Mouse (Mus musculus): ENCODE results near the gene Mmrn2. TPM values are rescaled to one million over a fixed set of nuclear protein-coding genes. Genes with fewer than 3 reads are reported as not detected.

Gene Mmrn2
- polyA plus RNA-seq, 1 experiment from 2014 or later = 7.1 TPM

DNA sequence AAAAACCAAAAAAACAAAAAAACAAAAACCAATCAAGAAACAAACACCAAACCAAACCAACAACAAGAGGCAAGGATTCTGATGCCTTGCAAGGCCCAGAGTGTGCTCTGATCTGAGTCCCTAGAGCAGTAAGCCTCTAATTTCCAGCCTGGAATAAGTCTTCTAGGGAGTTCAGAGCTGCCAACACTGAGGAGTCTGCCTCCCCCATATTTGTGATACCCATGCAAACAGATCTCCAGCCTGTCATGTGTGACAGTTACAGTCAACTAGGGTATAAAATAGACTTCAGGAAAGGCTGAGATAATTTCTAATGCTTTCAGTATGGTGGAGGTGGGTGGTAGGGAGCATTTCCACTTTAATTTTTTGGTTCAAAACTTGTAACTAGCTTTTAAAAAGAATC is 69.7 kb downstream of the Mmrn2 start:
- H3K27ac ChIP-seq (ENCODE audit: low read length) = no peak overlapping the region
- H3K36me3 ChIP-seq (ENCODE audit: control insufficient read depth, insufficient read depth, low read length) = peaks cover 5% of the 10 kb centered on the region; the same call in 1 of the 2 replicates
- H3K9ac ChIP-seq (ENCODE audit: low read depth, low read length) = no peak overlapping the region
- ATAC-seq = no peak
- no peaks in the 10 kb centered on the region for H3K9me3 ChIP-seq (ENCODE audit: control insufficient read depth, low read length)
- H3K4me1 ChIP-seq (ENCODE audit: control insufficient read depth, insufficient read depth, low read length) = peaks cover 4% of the 10 kb centered on the region; the same call in 1 of the 2 replicates
- no peak overlapping the region for H3K4me2 ChIP-seq (ENCODE audit: low read depth, low read length)
- no peaks in the 10 kb centered on the region for H3K27me3 ChIP-seq (replicated peaks; ENCODE audit: control insufficient read depth, insufficient read depth, low read length)
- H3K4me3 ChIP-seq (ENCODE audit: low read length) = no peak overlapping the region

DNA sequence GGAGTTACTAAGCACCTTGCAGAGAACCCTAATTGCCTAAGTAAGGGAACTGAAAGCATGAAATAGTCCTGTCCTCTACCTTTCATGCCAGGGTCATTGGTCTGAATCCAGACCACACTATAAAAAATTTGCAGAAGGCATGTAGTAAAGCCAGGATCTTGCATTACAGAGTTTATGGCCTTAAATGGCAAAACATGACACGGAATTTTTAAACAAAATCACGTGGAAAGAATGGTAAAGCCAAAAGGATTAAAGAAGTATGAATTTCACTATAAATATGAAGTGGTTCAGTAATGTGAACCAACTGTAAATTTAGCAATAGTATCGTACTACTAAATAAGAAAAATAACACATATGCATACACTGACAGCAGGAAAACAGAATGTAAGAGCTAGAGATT is 70.1 kb downstream of the Mmrn2 start:
- Histone ChIP-seq H3K4me2 (ENCODE audit: low read depth, low read length) (no peak overlapping the region), H3K9ac (ENCODE audit: low read depth, low read length) (no peak overlapping the region), H3K27ac (ENCODE audit: low read length) (no peak overlapping the region), H3K36me3 (ENCODE audit: control insufficient read depth, insufficient read depth, low read length) (peaks cover 5% of the 10 kb centered on the region; the same call in 1 of the 2 replicates), H3K4me1 (ENCODE audit: control insufficient read depth, insufficient read depth, low read length) (peaks cover 9% of the 10 kb centered on the region; the same call in 1 of the 2 replicates), H3K9me3 (ENCODE audit: control insufficient read depth, low read length) (no peaks in the 10 kb centered on the region), H3K27me3 (replicated peaks; ENCODE audit: control insufficient read depth, insufficient read depth, low read length) (no peaks in the 10 kb centered on the region), H3K4me3 (ENCODE audit: low read length) (no peak overlapping the region)
- no peak for ATAC-seq
- 76% methylated on average over 3 of the region's 3 CpGs for WGBS

DNA sequence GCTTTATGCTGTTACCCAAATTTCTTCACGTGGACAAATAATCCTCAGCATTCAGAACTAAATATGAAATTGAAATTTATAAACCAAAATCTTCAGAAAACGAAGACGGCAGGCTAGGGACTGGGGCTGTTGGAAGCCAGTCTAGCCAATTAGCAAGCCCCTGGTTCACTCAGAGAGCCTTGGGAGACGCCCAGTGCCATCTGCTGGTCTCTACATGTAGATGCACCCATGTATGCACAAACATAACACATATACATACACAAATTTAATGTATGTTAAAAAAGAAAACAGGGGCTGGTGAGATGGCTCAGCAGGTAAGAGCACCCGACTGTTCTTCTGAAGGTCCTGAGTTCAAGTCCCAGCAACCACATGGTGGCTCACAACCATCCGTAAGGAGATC is 71.4 kb downstream of the Mmrn2 start:
- ATAC-seq = no peak
- Histone ChIP-seq H3K4me1 (ENCODE audit: control insufficient read depth, insufficient read depth, low read length) (peaks cover 9% of the 10 kb centered on the region; the same call in 1 of the 2 replicates), H3K4me2 (ENCODE audit: low read depth, low read length) (no peak overlapping the region)

DNA sequence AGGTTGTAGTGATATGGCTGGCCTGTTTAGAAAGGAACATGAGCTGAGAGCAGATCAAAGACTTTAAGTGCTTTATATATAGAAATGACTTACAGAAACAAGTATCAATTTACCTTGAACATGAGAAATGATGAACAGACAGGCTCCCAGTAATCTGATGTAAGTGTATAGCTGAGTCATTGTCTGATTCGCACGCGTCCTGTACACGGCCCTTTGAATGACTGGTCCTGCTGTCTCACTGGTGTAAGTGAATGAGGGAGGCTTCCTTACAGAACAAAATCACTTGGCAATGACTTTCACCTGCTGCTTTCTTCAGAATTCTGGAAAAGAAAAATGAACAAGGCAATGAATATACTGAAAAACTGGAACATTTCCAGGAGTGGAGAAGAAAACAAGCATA is 72.4 kb downstream of the Mmrn2 start:
- no peak for ATAC-seq
- no peak overlapping the region for H3K9ac ChIP-seq (ENCODE audit: low read depth, low read length)
- no peaks in the 10 kb centered on the region for H3K9me3 ChIP-seq (ENCODE audit: control insufficient read depth, low read length)
- 77% methylated on average over 4 of the region's 4 CpGs for WGBS
- peaks cover 9% of the 10 kb centered on the region; the same call in 1 of the 2 replicates for H3K4me1 ChIP-seq (ENCODE audit: control insufficient read depth, insufficient read depth, low read length)
- H3K4me3 ChIP-seq (ENCODE audit: low read length) = no peak overlapping the region
- no peaks in the 10 kb centered on the region for H3K27me3 ChIP-seq (replicated peaks; ENCODE audit: control insufficient read depth, insufficient read depth, low read length)
- H3K36me3 ChIP-seq (ENCODE audit: control insufficient read depth, insufficient read depth, low read length) = no peaks in the 10 kb centered on the region
- H3K27ac ChIP-seq (ENCODE audit: low read length) = no peak overlapping the region
- no peak overlapping the region for H3K4me2 ChIP-seq (ENCODE audit: low read depth, low read length)

More for the DNA sequence above, 71.4 kb downstream of the Mmrn2 start:
- Histone ChIP-seq H3K4me3 (ENCODE audit: low read length) (no peak overlapping the region), H3K36me3 (ENCODE audit: control insufficient read depth, insufficient read depth, low read length) (no peaks in the 10 kb centered on the region), H3K9me3 (ENCODE audit: control insufficient read depth, low read length) (no peaks in the 10 kb centered on the region), H3K9ac (ENCODE audit: low read depth, low read length) (no peak overlapping the region), H3K27me3 (replicated peaks; ENCODE audit: control insufficient read depth, insufficient read depth, low read length) (no peaks in the 10 kb centered on the region), H3K27ac (ENCODE audit: low read length) (no peak overlapping the region)
- 94% methylated on average over 6 of the region's 6 CpGs for WGBS

DNA sequence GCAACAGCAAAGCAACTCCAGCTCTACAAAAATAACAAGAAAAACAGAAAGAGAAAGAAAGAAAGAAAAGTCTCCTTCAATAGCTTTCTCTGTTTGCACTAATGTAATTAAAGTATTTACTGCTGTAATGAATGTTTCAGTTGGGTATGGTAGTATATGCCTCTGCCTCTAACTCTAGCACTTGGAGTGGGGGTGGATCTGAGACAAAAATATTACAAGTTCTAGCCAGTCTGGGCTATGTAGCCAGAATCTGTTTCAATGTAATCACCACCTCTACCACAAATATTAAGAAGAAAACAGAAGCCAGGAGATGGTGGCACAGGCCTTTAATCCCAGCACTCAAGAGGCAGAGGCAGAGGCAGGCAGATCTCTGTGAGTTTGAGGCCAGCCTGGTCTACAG is 73.1 kb downstream of the Mmrn2 start:
- no peaks in the 10 kb centered on the region for H3K27me3 ChIP-seq (replicated peaks; ENCODE audit: control insufficient read depth, insufficient read depth, low read length)
- H3K9me3 ChIP-seq (ENCODE audit: control insufficient read depth, low read length) = no peaks in the 10 kb centered on the region
- H3K4me2 ChIP-seq (ENCODE audit: low read depth, low read length) = no peak overlapping the region
- H3K27ac ChIP-seq (ENCODE audit: low read length) = no peak overlapping the region
- no peak for ATAC-seq
- H3K9ac ChIP-seq (ENCODE audit: low read depth, low read length) = no peak overlapping the region
- H3K36me3 ChIP-seq (ENCODE audit: control insufficient read depth, insufficient read depth, low read length) = no peaks in the 10 kb centered on the region
- peaks cover 9% of the 10 kb centered on the region; the same call in 1 of the 2 replicates for H3K4me1 ChIP-seq (ENCODE audit: control insufficient read depth, insufficient read depth, low read length)
- no peak overlapping the region for H3K4me3 ChIP-seq (ENCODE audit: low read length)

DNA sequence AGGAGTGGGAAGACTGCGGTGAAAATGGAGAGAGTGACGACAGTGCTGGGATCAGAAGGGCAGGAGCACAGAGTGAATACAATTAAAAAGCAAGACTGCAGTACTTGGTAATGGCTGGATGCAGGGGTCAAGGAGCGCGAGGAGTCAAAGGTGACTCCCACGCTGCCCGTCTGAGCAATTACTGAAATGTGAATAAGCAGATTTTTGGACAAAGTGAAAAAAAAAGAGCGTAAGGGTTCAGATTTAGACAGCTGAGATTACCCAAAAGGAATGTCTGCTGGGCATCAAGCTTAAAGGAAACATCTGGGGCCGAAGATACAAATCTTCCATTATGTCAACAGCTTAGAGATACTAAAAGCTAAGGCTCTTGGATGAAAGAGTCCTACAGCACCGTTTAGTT is 74.5 kb downstream of the Mmrn2 start:
- 51% methylated on average over 9 of the region's 9 CpGs for WGBS
- no peak for ATAC-seq
- H3K27ac ChIP-seq (ENCODE audit: low read length) = no peak overlapping the region

DNA sequence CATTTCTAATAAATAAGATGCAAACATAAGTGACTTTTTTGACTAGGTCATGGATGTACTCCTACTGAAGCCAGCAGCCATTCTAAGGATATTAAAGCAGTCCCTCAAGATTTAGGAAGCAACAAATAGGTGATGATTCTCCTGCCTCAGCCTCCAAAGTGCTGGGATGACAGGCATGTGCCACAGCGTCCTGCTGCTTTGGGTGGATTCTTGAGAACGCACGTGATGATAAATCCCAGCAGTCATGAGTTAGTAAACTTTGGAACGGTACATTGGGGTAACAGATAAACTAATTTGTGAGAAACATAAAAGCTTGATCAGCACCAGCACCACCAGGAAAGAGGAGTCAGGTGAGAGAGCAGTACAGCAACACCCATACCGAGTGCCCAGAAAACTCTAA is 75.2 kb downstream of the Mmrn2 start:
- no peak overlapping the region for H3K4me3 ChIP-seq (ENCODE audit: low read length)
- H3K9me3 ChIP-seq (ENCODE audit: control insufficient read depth, low read length) = no peaks in the 10 kb centered on the region
- no peak overlapping the region for H3K27ac ChIP-seq (ENCODE audit: low read length)
- no peaks in the 10 kb centered on the region for H3K36me3 ChIP-seq (ENCODE audit: control insufficient read depth, insufficient read depth, low read length)
- H3K27me3 ChIP-seq (replicated peaks; ENCODE audit: control insufficient read depth, insufficient read depth, low read length) = no peaks in the 10 kb centered on the region
- peaks cover 19% of the 10 kb centered on the region for H3K4me1 ChIP-seq (ENCODE audit: control insufficient read depth, insufficient read depth, low read length)
- H3K4me2 ChIP-seq (ENCODE audit: low read depth, low read length) = no peak overlapping the region
- 70% methylated on average over 5 of the region's 5 CpGs for WGBS
- no peak for ATAC-seq
- no peak overlapping the region for H3K9ac ChIP-seq (ENCODE audit: low read depth, low read length)

More for the DNA sequence above, 74.5 kb downstream of the Mmrn2 start:
- Histone ChIP-seq H3K36me3 (ENCODE audit: control insufficient read depth, insufficient read depth, low read length) (no peaks in the 10 kb centered on the region), H3K4me1 (ENCODE audit: control insufficient read depth, insufficient read depth, low read length) (peaks cover 19% of the 10 kb centered on the region), H3K27me3 (replicated peaks; ENCODE audit: control insufficient read depth, insufficient read depth, low read length) (no peaks in the 10 kb centered on the region), H3K9ac (ENCODE audit: low read depth, low read length) (no peak overlapping the region), H3K4me2 (ENCODE audit: low read depth, low read length) (no peak overlapping the region), H3K4me3 (ENCODE audit: low read length) (no peak overlapping the region), H3K9me3 (ENCODE audit: control insufficient read depth, low read length) (no peaks in the 10 kb centered on the region)

DNA sequence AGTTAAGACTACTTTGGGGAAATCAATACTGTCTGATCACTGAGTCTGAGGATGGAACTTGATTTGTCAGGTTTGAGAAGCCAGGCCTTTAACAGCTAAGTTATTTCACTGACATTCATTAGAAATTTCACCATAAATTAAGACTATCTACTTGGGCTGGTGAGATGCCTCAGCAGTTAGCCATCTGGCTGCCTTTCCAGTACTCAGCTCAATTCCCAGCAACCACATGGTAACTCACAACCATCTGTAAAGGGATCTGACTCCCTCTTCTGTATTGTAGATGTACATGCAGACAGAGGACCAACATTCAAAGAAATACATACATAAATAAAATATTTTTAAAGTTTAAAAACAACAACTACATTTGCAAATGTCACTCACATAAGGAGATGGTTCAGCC is 76.6 kb downstream of the Mmrn2 start:
- H3K27ac ChIP-seq (ENCODE audit: low read length) = no peak overlapping the region
- H3K9me3 ChIP-seq (ENCODE audit: control insufficient read depth, low read length) = no peaks in the 10 kb centered on the region
- H3K4me2 ChIP-seq (ENCODE audit: low read depth, low read length) = no peak overlapping the region
- H3K4me3 ChIP-seq (ENCODE audit: low read length) = no peak overlapping the region
- H3K9ac ChIP-seq (ENCODE audit: low read depth, low read length) = no peak overlapping the region
- H3K27me3 ChIP-seq (replicated peaks; ENCODE audit: control insufficient read depth, insufficient read depth, low read length) = no peaks in the 10 kb centered on the region
- no peaks in the 10 kb centered on the region for H3K36me3 ChIP-seq (ENCODE audit: control insufficient read depth, insufficient read depth, low read length)
- peaks cover 19% of the 10 kb centered on the region for H3K4me1 ChIP-seq (ENCODE audit: control insufficient read depth, insufficient read depth, low read length)
- ATAC-seq = no peak

DNA sequence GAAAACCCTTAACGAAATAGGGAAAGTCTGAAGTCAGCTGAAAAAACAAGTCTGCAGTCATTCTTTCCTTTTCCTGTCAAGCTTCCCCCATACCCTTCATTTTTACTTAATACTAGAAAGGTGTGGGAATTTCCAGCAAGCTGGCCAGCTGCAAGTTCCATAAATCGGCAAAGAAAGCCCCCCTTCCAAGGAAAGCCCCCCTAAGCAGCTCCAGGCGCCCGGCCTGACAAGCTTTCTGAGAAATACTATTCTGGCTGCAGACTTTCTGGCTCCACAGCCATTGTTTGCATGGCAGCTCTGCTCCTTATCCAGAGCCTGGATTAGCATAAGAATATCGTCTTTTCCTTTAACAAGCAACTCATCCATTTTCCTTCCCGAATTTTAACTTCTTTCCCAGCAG is 78.4 kb downstream of the Mmrn2 start:
- H3K27ac ChIP-seq (ENCODE audit: low read length) = no peak overlapping the region; the same call in 1 of the 2 replicates
- H3K9ac ChIP-seq (ENCODE audit: low read depth, low read length) = no peak overlapping the region
- no peaks in the 10 kb centered on the region for H3K36me3 ChIP-seq (ENCODE audit: control insufficient read depth, insufficient read depth, low read length)
- H3K4me3 ChIP-seq (ENCODE audit: low read length) = no peak overlapping the region
- no peaks in the 10 kb centered on the region for H3K27me3 ChIP-seq (replicated peaks; ENCODE audit: control insufficient read depth, insufficient read depth, low read length)
- no peak; the same call in 1 of the 2 replicates for ATAC-seq
- no peak overlapping the region for H3K4me2 ChIP-seq (ENCODE audit: low read depth, low read length)
- H3K9me3 ChIP-seq (ENCODE audit: control insufficient read depth, low read length) = no peaks in the 10 kb centered on the region
- WGBS = 33% methylated on average over 6 of the region's 6 CpGs
- peaks cover 19% of the 10 kb centered on the region for H3K4me1 ChIP-seq (ENCODE audit: control insufficient read depth, insufficient read depth, low read length)

All from intestine, embryonic 16.5 days (tissue).